Mouse (Mus musculus): ENCODE measurements around the gene Rufy3.

The Rufy3 gene

GRCm38 (mm10) chr5:88629125-88629524 lies 64.3 kb downstream of the Rufy3 start:
- CTCF ChIA-PET, result interaction anchor here (0.6 kb wide), 1 partner anchor 59 kb away, joined by 3 read pairs; no protein-coding TSS in a partner anchor

GRCm38 (mm10) chr5:88629987-88630386 lies 65.1 kb downstream of the Rufy3 start:
- CTCF ChIA-PET, result no interaction called here

GRCm38 (mm10) chr5:88630883-88631282 lies 66.0 kb downstream of the Rufy3 start:
- CTCF ChIA-PET, result no interaction called here

- CTCF ChIA-PET, result no interaction called here
These were observed 66.7 kb downstream of the Rufy3 start for GRCm38 (mm10) chr5:88631545-88631944.

GRCm38 (mm10) chr5:88632463-88632862 lies 67.6 kb downstream of the Rufy3 start:
- CTCF ChIA-PET, result no interaction called here

- CTCF ChIA-PET, result no interaction called here
These were observed 69.2 kb downstream of the Rufy3 start for GRCm38 (mm10) chr5:88634076-88634475.

- CTCF ChIA-PET, result no interaction called here
These were observed 77.9 kb downstream of the Rufy3 start for GRCm38 (mm10) chr5:88642786-88643185.

- CTCF ChIA-PET, result no interaction called here
These were observed 78.7 kb downstream of the Rufy3 start for GRCm38 (mm10) chr5:88643491-88643890.

GRCm38 (mm10) chr5:88644901-88645300 lies 80.1 kb downstream of the Rufy3 start:
- CTCF ChIA-PET, result no interaction called here

GRCm38 (mm10) chr5:88645405-88645804 lies 80.6 kb downstream of the Rufy3 start:
- CTCF ChIA-PET, result no interaction called here

- CTCF ChIA-PET, result no interaction called here
These were observed 84.7 kb downstream of the Rufy3 start for GRCm38 (mm10) chr5:88649250-88650173.

GRCm38 (mm10) chr5:88652589-88652988 lies 87.7 kb downstream of the Rufy3 start:
- CTCF ChIA-PET, result no interaction called here

- CTCF ChIA-PET, result no interaction called here
These were observed 93.0 kb downstream of the Rufy3 start for GRCm38 (mm10) chr5:88657868-88658267.

GRCm38 (mm10) chr5:88663151-88663550 lies 98.3 kb downstream of the Rufy3 start:
- CTCF ChIA-PET, result no interaction called here

GRCm38 (mm10) chr5:88663875-88664274 lies 99.0 kb downstream of the Rufy3 start:
- CTCF ChIA-PET, result no interaction called here

- CTCF ChIA-PET, result no interaction called here
These were observed 110.0 kb downstream of the Rufy3 start for GRCm38 (mm10) chr5:88674703-88675442.

GRCm38 (mm10) chr5:88675443-88676387 lies 110.9 kb downstream of the Rufy3 start, which contains the start of gene Grsf1:
Gene Grsf1 (minus strand): TSS chr5:88676171.
- CTCF ChIA-PET, result interaction anchor here (0.7 kb wide), 1 partner anchor 43 kb away, joined by 3 read pairs; no protein-coding TSS in a partner anchor

GRCm38 (mm10) chr5:88678929-88679328 lies 114.1 kb downstream of the Rufy3 start:
- CTCF ChIA-PET, result no interaction called here

GRCm38 (mm10) chr5:88679341-88679740 lies 114.5 kb downstream of the Rufy3 start:
- CTCF ChIA-PET, result no interaction called here

- CTCF ChIA-PET, result no interaction called here
These were observed 115.7 kb downstream of the Rufy3 start for GRCm38 (mm10) chr5:88680567-88680966.

GRCm38 (mm10) chr5:88683706-88684105 lies 118.9 kb downstream of the Rufy3 start:
- CTCF ChIA-PET, result no interaction called here

- CTCF ChIA-PET, result no interaction called here
These were observed 119.4 kb downstream of the Rufy3 start for GRCm38 (mm10) chr5:88684226-88684625.
